Mouse (Mus musculus) left cerebral cortex, postnatal 14 days (tissue): ENCODE results near the gene Coq4. TPM values are rescaled to one million over a fixed set of nuclear protein-coding genes. Genes with fewer than 3 reads are reported as not detected.
"Not testable (repeated sequence)": the region's sequence is repeated elsewhere in the genome, so short reads cannot be mapped to it uniquely, and the experiment has no call there.

Source experiments
- DNase-seq, 2 experiments: peaks; one replicate each; pipeline ENCODE4 v3.0.0; 2021 to 2022; ENCODE audit warnings: low spot score in 2 of 2, mixed read lengths in 1 of 2
- intact Hi-C: fragments of 180-260 bp; cut with DNase I; formaldehyde crosslinking; loops from one replicate; pipeline ENCODE4 v1.15.1; 2025
- long read RNA-seq, 2 experiments: library from polyadenylated mRNA; stranded (forward); transcript quantifications; one replicate each; pipeline ENCODE4 v2.0.0; 2021
- total RNA-seq, 2 experiments: library from RNA; stranded (reverse); gene quantifications; 2 replicates each; pipeline ENCODE4 v1.2.3; 2021

The Coq4 gene
- total RNA-seq = 10 to 100 TPM; 35.6 to 37.5 TPM
- long read RNA-seq, experiment 1, transcript Coq4-201 (7 exons, 1,991 nt) = major isoform, 28 of 51 reads
- long read RNA-seq, experiment 1, transcript Coq4-206 (7 exons, 860 nt) = minor isoform, 6 of 51 reads
- long read RNA-seq, experiment 1, partial matches to known transcripts = 3 of 51 reads
- long read RNA-seq, experiment 1, other reads (novel, unspliced or antisense) = 12 of 51 reads
- long read RNA-seq, experiment 2, transcript Coq4-201 (7 exons, 1,991 nt) = major isoform, 23 of 38 reads
- long read RNA-seq, experiment 2, partial matches to known transcripts = 5 of 38 reads
- long read RNA-seq, experiment 2, other reads (novel, unspliced or antisense) = 8 of 38 reads

- peak; percentile 94 to 96 for DNase-seq
- intact Hi-C loops = no loop called here
Measured at GRCm38 (mm10) chr2:29787104-29787917, at the start of gene Coq4. Coq4 (plus strand) TSS chr2:29787493.

DNA sequence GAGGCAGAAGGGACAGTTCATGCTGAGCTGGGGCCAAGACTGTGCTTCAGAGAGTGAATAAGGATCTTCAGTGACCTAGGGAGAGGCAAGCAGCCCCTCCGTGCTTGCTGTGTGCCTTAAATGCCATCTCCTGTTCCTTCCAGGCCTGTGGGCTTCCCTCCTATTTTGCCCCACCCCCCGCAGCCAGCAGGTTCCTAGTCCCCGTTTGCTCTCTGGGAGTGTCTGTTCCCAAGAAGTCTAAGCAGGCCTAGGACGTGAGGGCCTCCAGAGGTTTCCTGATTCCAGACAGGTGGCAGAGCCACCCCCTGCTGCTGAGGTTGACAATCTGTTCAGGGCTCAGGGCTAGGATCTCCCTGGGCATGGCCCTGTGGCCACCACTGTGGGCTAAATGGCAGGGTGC lies 48.5 kb upstream of the Coq4 start:
- intact Hi-C loops = no loop called here
- no peak for DNase-seq

- intact Hi-C loops = no loop called here
- peak; percentile 45 to 55 for DNase-seq
Measured at GRCm38 (mm10) chr2:29739368-29739767, 47.9 kb upstream of the Coq4 start.

DNA sequence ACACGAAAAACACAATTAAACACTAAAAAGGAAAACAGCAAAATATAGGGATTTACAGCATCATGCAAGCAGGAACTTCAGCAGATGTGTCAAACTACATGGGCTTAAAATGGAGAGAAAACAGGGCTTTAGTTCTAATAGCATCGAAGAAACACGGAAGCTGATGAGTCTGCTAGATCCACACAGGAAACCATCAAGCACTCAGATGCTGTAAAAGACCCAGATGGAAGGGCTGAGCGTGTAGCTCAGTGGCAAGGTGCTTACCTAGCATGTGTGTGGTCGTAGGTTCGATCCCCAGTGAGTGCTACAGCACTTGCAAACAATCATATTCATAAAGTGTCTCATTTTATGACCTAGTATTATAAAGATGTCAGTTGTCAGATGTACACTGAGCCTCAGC lies 46.1 kb upstream of the Coq4 start:
- intact Hi-C loops = no loop called here

DNA sequence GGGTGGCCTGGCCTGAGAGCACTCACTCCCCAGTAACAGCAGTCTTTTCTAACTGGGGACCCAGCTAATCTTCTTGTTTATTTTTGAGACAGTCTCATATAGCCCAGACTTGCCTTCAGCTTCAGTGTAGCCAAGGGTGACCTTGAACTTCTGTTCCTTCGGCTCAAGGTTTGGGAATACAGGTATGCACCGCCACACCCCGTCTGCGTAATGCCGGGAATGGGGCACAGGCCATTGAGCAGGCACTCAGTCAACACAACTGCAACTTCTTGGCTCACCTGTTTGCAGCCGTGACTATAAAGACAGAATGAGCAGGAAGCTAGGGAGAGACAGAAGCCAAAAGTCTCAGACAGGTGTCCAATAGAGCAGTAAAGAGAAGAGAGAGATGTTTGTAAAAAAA lies 43.0 kb upstream of the Coq4 start:
- intact Hi-C loops = no loop called here

More for the DNA sequence above, 46.1 kb upstream of the Coq4 start:
- no peak for DNase-seq

DNA sequence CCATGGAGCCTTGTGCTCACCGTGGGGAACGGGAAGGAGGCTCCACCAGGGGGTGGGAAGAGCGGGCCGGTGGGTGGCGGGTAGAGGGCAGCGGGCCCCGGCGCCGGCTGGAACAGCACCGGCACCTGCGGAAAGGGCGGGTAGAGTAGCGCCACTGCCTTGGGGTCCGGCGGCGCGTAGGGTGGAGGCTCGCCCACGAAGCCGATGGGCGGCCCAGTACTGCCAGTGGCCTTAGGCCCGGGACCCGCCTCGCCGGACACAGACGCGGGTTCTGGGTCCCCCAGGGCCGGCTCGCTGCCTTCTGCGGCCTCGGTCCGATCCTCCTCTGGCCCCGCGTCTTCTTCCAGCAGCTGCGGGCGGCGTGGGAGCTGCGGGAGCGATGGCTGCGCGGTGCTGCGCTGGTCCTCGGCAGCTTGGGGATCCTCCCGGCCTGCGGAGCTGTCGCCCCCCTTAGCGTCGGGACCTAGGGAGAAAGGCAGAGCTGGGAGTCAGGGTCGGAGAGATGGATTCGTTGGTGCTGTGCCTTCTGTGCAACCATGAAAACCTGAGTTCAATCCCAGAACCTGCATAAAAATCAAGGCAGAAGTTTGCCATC lies 40.0 kb upstream of the Coq4 start:
- DNase-seq = no peak
- intact Hi-C loops = no loop called here

More for the DNA sequence above, 43.0 kb upstream of the Coq4 start:
- no peak for DNase-seq

GRCm38 (mm10) chr2:29747852-29748251 lies 39.4 kb upstream of the Coq4 start:
- DNase-seq = peak; percentile 40 to 64
- intact Hi-C loops = no loop called here

DNA sequence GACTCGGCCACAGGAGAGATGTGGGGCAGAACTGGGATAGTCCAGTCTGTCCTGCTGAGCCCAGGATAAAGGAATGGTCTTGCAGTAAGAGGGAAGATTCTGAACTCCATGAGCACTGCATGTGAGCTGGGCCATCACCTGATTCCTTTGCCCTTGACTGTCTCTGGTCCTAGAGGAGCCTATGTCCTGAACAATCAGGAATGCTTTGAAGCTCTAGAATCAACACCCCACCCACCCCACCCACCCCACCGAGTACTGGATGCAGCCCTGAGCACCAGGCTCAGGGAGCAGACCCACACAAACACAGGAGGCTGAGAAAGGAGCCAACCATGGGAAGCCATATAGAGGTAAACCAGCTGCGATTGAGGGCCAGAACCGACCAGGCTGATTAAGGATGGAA lies 38.8 kb upstream of the Coq4 start:
- intact Hi-C loops = no loop called here
- DNase-seq = no peak

DNA sequence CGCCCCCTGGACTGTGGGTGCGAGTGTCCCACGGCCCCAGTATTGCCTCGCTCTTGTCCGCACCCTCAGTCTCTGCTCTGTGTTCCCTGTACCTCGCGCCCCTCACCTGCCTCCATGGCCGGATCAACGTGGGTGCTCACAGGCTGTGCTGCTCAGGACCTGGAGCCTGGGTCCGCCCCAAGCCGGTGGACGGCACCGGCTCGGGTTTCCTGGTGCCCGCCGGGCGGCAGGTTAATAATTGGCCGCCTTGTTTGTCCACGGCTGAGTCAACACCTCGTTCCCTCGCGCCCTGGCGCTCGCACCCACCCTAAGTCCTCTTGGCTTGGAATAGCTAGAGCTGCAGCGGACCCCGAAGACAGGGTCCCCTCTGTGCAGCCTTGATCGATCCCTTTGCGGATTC lies 35.8 kb upstream of the Coq4 start, which contains the start of gene Gm13420:
Gene Gm13420, minus strand, starts transcription at position 189 of the 400 bp plus-strand sequence.
- intact Hi-C loops = no loop called here
- DNase-seq = no peak

- intact Hi-C loops = no loop called here
Measured at GRCm38 (mm10) chr2:29752397-29752796, 34.9 kb upstream of the Coq4 start.

GRCm38 (mm10) chr2:29755693-29756092 lies 31.6 kb upstream of the Coq4 start:
- intact Hi-C loops = no loop called here
- DNase-seq = no peak

More at GRCm38 (mm10) chr2:29752397-29752796, 34.9 kb upstream of the Coq4 start:
- no peak for DNase-seq

GRCm38 (mm10) chr2:29764831-29765230 lies 22.5 kb upstream of the Coq4 start:
- intact Hi-C loops = no loop called here
- DNase-seq = peak; percentile 54 to 66

- no peak for DNase-seq
- intact Hi-C loops = no loop called here
Measured at GRCm38 (mm10) chr2:29767976-29768709, 19.1 kb upstream of the Coq4 start.

GRCm38 (mm10) chr2:29768901-29769300 lies 18.4 kb upstream of the Coq4 start:
- intact Hi-C loops = no loop called here

GRCm38 (mm10) chr2:29770162-29770561 lies 17.1 kb upstream of the Coq4 start:
- no peak for DNase-seq
- intact Hi-C loops = no loop called here

More at GRCm38 (mm10) chr2:29768901-29769300, 18.4 kb upstream of the Coq4 start:
- no peak for DNase-seq

DNA sequence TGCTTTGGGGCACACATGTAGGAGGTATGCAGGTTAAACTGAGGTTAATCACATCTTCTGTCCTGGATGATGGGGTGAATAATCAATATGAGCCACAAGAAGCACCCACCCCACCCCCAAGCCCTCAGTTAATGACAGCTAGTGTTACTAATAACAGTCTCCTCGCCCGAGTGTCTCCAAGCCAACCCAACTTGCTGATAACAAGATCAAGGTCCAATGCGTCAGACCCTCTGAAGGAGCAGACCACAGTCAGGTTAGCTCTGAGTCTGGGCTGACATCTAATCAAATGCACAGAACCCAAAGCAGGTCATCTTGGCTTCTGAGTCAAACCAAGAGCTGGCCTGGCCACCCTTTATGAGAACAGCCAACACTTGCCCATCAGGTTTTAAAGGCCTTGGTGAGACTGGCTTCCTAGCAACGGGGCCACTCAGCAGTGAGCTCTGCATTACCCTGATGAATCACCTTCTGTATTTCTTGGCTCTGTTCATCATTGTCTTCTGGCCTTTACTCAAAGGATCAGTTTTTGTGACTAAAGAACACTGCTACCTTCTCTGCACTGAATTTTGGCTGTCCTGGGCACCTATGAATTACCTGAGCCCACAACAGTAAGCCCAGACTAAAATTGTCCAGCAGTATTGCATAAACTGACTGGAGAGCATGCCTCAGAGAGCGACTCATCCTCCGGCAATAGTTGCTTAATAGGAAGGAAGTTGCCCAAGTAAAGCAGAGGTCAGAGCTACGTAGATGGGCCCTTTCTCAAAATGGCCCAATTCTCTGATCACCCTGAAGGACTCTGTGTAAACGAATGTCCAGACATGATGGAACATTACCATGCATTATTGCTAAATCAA lies 15.5 kb upstream of the Coq4 start:
- intact Hi-C loops = no loop called here
- DNase-seq = no peak

DNA sequence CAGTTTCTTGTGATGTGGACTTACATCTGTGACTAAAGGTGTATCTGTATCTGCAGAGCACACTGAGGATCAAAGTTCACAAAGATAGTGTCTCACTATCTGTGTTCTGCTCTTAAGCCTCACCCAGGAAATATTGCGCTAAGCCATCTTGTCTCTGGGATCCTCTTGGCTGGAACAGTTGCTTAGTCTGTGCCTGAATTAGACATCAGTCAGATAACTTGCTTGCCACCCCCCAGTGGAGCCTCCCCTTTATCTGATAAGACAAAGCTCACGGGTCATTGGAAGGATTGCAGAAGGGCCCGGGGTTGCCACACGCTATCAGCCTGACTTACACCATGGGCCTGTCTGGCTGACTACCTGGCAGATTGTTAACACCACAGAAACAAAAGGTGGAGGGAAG lies 14.0 kb upstream of the Coq4 start:
- DNase-seq = no peak
- intact Hi-C loops = no loop called here

GRCm38 (mm10) chr2:29781256-29781655 lies 6.0 kb upstream of the Coq4 start:
- intact Hi-C loops, DNase-seq: not testable (repeated sequence)

GRCm38 (mm10) chr2:29784290-29784689 lies 3.0 kb upstream of the Coq4 start:
- DNase-seq = no peak
- intact Hi-C loops = no loop called here
